Mouse (Mus musculus) cerebellum, adult 8-10 months (tissue): ENCODE results near the gene Cmss1.
A peak's percentile ranks its signal among the peaks of the same experiment; 100 is the strongest.

ENCODE experiments used
- DNase-seq: peaks from one replicate; pipeline ENCODE4 v3.0.0; 2022

The Cmss1 gene

GRCm38 (mm10) chr16:57556244-57556643 lies 50.4 kb downstream of the Cmss1 start:
- no peak for DNase-seq

DNA sequence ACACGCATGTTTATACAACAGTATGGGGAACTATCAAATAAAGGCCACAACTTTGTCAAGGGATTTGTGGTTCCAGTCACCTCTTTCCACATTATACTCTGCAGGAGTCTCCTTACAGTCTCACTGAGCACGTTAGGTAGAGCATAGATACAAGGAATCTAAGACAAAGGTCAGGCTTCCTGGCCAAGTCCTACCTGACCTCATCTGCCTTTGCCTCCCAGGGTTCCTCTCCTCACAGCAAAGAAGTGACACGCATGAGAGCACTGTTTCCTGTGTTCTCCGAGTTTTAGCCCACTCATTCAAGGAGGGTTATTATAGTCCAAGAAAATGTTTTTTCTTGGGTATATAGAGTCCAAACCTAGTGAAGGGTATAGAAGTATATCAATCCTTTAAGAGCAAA lies 51.0 kb downstream of the Cmss1 start:
- DNase-seq = no peak

DNA sequence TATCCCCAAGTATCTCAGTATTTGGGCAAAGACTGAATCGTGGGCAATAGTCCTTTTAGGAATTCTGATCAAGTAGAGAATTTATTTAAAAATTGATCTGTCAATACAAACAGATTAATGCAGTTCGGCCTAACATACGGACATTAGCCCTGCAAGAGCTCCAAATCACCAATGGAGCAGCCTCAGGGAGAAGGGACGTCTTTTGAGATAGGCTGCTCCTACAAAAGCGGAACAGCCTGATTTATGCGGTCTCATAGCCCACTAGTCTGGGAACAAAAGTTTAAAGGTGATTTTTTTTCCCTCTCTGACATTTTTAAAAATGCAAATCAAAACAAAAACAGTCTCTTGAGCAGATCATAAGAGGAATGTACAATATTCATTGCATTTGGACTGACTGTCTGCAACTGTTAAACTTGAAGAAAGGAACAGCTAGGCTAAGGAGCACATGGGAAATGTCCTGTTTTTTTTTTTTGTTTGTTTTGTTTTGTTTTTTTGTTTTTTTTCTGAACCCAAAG lies 51.7 kb downstream of the Cmss1 start:
- DNase-seq = no peak

GRCm38 (mm10) chr16:57553235-57553634 lies 53.4 kb downstream of the Cmss1 start:
- DNase-seq = no peak

- no peak for DNase-seq
These were observed 54.0 kb downstream of the Cmss1 start for GRCm38 (mm10) chr16:57552709-57553108.

DNA sequence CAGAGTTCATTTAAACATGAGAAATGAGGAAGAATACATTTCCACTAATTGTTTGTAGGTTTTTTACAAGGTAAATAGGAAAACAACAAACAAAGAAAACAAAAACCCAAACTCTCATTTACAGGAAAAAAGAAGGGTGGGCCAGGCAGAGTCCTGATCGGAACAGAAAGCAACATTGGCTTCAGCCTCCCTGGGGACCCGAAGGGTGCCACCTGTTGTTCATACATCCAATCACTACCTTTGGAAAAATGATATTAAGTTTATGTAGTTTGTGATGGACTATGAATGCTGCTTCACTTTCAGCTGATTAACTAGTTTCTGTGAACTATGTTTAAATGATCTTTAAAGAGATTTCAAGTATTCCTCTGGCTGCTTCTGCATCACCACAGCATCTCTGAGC lies 55.0 kb downstream of the Cmss1 start:
- no peak for DNase-seq

- DNase-seq = no peak
These were observed 55.8 kb downstream of the Cmss1 start for GRCm38 (mm10) chr16:57550817-57551216.

DNA sequence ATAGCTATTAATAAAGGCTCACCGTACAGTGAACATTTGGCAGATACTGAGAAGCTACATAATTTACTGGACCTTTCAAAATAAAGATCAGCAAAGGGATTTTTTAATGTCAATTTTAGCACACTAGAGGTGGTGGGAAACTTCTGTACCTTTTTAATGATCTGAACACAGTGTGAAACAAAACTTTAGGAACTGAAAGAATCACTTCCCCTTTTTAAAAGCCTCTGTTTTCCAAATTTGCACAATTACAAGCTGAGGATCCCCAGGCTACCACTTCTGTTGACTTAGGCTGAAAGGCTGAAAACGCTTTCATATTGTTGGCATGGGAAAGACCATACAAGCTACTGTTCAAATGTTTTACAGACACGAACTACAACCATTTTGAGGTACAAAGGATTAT lies 56.6 kb downstream of the Cmss1 start:
- no peak for DNase-seq

- peak; percentile 7 for DNase-seq
These were observed 57.3 kb downstream of the Cmss1 start for GRCm38 (mm10) chr16:57549061-57550037.

DNA sequence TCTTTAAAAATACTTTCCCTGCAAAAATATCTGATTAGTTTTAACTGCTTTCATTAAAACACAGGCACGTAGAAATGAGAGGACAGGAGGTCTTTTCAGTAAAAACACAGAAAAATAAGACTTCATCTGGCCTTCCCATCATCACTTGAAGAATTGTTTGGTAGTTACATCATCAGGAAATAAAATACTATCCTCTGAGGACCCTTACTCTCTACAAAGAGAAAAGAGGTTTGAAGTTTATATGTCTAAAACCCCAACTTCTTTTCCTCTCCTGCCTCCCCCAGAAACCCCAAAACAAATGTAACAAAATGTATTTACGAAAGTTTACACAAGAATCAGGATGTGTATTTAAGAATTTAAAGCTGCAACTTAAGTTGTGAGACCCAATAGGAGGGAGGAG lies 58.1 kb downstream of the Cmss1 start:
- no peak for DNase-seq

DNA sequence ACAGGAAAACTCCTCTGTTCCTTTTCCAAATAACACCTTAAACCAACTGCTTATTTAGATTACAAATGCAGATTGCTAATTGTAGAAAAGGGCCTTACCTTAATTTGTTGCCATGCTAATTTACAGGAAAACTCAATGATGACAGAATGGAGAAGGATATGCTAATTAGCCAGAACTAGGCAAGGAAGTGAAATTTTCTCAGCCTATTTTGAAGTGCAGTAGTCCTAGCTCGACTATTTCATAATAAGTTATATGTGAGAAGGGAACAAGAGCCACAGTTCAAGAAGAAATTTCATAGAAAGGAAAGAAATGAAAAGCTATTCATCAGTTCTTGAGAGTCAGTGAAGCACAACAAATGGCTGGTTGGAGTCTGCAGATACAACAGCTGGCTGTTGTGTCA lies 60.3 kb downstream of the Cmss1 start:
- DNase-seq = no peak

DNA sequence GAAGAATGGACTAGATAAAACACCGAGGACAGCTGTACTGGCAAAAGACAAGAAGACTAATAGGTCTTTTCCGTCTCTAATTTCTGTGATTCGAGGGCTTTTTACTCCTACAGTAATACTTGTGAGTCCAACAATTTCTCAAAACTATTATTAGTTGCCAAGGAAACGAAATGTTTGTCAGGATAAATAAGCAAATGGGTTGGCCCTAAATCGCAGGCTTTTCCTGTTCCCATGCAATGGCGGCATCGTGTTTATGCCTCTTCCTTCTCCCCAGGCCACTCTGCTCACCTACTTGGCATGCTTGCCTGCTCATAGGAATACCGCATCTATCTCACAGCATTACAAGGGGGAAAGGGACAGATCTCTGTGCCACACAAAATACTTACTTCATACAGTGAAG lies 62.2 kb downstream of the Cmss1 start:
- DNase-seq = no peak

- no peak for DNase-seq
These were observed 63.4 kb downstream of the Cmss1 start for GRCm38 (mm10) chr16:57543243-57543642.

GRCm38 (mm10) chr16:57536511-57536910 lies 70.2 kb downstream of the Cmss1 start:
- DNase-seq = no peak

DNA sequence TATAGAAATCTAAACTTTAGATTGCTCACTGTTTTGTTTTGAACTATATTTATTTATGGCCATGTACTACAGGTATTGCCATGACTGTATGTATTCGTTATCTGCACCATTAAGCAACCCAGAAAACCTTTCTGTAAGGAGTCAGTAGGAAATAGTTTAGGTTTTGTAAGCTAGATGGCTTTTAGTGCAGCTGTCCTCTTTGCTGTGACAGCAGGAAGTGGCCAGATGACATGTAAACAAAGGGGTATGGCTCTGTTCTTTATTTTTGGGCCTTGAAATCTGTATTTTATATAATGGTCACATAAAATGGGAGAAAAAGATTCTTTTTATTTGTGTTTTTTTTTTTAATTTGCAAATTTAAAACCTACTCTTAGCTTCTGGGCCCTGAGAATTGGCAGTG lies 71.9 kb downstream of the Cmss1 start:
- no peak for DNase-seq

DNA sequence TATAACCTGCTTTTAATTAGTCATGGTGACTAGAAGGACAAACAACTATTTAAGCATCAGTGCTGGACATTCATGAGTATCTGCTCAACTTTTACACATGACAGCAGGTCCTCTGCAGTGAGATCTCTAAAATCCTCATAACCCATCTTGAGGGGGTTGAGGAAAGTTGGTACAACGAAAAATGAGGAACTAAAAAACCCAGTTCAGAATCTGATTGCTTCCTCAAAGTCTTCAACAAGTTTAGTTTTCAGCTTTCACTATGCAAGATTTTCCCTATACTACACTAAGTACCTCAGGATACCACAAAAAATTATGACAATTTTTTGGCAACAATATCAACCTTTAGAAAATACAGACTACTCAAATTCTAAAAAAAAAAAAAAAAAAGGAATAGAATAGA lies 72.3 kb downstream of the Cmss1 start:
- DNase-seq = no peak

GRCm38 (mm10) chr16:57532081-57532493 lies 74.6 kb downstream of the Cmss1 start:
- no peak for DNase-seq

GRCm38 (mm10) chr16:57530547-57530946 lies 76.1 kb downstream of the Cmss1 start:
- no peak for DNase-seq

DNA sequence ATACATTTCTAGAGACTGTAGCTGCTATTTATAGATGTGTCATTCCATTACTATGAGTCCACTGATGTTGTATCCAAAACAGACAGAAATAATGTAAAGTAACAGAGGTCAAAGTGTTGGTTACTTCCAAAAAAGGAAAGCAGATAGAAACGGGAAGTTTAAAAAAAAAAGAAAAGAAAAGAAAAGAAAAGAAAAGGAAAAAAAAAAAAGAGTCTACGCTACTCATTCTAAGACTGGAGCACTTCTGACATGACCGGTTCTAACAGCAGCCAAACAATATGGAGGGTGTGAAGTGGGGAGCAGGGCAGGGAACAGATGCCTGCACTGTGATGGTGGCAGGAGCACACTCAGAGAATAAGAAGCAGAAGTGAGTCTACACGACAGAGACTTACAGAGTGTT lies 78.2 kb downstream of the Cmss1 start:
- DNase-seq = no peak

GRCm38 (mm10) chr16:57526893-57527292 lies 79.8 kb downstream of the Cmss1 start:
- no peak for DNase-seq

DNA sequence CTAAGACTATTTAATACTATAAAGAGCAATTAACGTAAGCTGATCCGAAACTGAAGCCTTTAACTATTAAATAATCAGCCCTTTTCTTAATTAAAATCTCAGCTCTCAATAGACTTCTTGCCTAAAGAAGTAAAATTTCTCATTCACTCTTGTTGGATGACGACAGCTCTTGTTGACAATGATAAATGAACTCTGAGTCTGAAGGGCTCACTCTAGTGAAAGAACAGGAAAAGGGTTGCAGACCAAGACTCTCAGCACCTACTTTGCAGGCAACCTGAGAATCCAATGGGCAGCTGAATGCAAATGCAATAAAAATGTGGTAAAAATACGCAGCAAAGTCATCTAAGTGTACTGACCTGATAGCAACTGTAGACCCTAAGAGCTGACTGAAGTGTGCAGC lies 81.2 kb downstream of the Cmss1 start:
- no peak for DNase-seq

GRCm38 (mm10) chr16:57525046-57525445 lies 81.6 kb downstream of the Cmss1 start:
- DNase-seq = no peak

DNA sequence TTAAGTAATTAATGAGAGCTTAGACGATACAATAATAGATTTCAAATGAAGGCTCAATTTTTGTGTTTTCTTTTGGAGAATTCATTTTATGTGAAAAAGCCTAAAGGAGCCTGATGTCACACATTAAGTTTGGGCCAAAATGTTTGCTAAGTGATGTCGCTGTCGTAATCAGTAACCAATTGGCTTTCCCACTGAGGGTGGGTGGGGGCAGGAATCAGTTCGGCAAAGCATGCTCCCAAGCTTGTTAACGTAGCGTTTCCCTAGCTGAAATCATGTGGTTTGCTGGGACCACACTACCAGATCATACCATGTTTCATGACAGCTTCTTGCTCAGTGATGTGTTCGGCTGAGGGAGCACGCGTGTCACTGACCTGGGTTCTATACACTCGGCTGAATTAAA lies 91.0 kb downstream of the Cmss1 start:
- no peak for DNase-seq

DNA sequence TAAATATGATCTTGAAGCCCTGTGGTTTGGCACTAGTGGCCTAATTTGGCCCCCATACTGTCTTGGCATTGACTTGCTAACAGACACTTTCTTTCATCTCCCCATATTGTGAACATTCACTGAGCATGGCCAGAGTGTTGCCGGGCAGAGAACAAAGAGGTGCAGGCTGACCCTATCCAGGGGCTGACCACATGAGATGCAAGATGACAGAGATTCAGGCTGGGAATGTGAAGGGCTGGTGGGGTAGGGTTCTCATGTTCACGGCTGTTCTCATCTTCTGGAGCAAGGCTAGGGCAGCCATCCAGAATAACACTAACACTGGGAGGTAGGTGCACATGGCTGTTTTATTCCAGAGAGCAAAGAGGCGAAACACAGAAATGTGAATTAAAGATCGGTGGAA lies 92.3 kb downstream of the Cmss1 start:
- no peak for DNase-seq

- no peak for DNase-seq
These were observed 93.1 kb downstream of the Cmss1 start for GRCm38 (mm10) chr16:57513562-57513961.
